In genomic region chr3:144253018-144253417, GRCm38 (mm10) we compare ENCODE assay signal across 25 mouse cellular contexts. TPM values are rescaled to one million over a fixed set of nuclear protein-coding genes. Genes with fewer than 3 reads are reported as not detected.
DNase-seq lines count a peak whose midpoint lies in the region; ATAC-seq lines count a peak whose summit lies in the region.
"Had no signal": no experiment of that assay in that cellular context is flagged by ENCODE, and none has a peak within 500 bp of the region (broad histone marks: within the 10 kb centered on the region; RNA-seq: fewer than 3 reads in every experiment).

No protein-coding gene starts in this region.

- no peaks in the 10 kb centered on the region for H3K27me3 ChIP-seq in forebrain, embryonic 15.5 days
- H3K27me3 ChIP-seq in hindbrain, embryonic 14.5 days (ENCODE audit: control insufficient read depth, insufficient read depth, low read length), result no peaks in the 10 kb centered on the region
- H3K27me3 ChIP-seq in forebrain, embryonic 12.5 days, result peaks cover 3% of the 10 kb centered on the region; the same call in 1 of the 2 replicates
- H3K27me3 ChIP-seq: embryonic facial prominence, embryonic 12.5 days; limb, embryonic 12.5 days; midbrain, embryonic 13.5 days; neural tube, embryonic 13.5 days had no signal

- no peaks in the 10 kb centered on the region for H3K4me1 ChIP-seq in forebrain, embryonic 15.5 days
- no peaks in the 10 kb centered on the region for H3K4me1 ChIP-seq in hindbrain, embryonic 14.5 days (replicated peaks; ENCODE audit: control insufficient read depth, insufficient read depth, low read length)
- H3K4me1 ChIP-seq in forebrain, embryonic 12.5 days, result peaks cover 7% of the 10 kb centered on the region
- H3K4me1 ChIP-seq: embryonic facial prominence, embryonic 12.5 days had no signal

- no peaks in the 10 kb centered on the region for H3K36me3 ChIP-seq in forebrain, embryonic 15.5 days
- no peaks in the 10 kb centered on the region for H3K36me3 ChIP-seq in hindbrain, embryonic 14.5 days (replicated peaks; ENCODE audit: control insufficient read depth, insufficient read depth)
- H3K36me3 ChIP-seq in forebrain, embryonic 12.5 days (replicated peaks), result no peaks in the 10 kb centered on the region
- H3K36me3 ChIP-seq: embryonic facial prominence, embryonic 12.5 days; hindbrain, embryonic 10.5 days; limb, embryonic 12.5 days; midbrain, embryonic 13.5 days; neural tube, embryonic 13.5 days had no signal

- ATAC-seq in CD4-positive, CD25-positive, alpha-beta regulatory T cell, adult 4 months, result peak; percentile 64
- ATAC-seq in common myeloid progenitor, adult 5-6 weeks (replicated peaks; ENCODE audit: low read depth, poor library complexity, severe bottlenecking), result peak; percentile 53
- no peak for ATAC-seq in forebrain, embryonic 15.5 days (replicated peaks)
- no peak for ATAC-seq in hindbrain, embryonic 14.5 days (ENCODE audit: low FRiP score)
- no peak for ATAC-seq in forebrain, embryonic 12.5 days (ENCODE audit: low FRiP score)
- ATAC-seq: hindbrain, postnatal 0 days; intestine, postnatal 0 days; liver, postnatal 0 days; midbrain, embryonic 13.5 days had no signal

- no peak overlapping the region for H3K4me2 ChIP-seq in forebrain, embryonic 15.5 days (replicated peaks)
- no peak overlapping the region for H3K4me2 ChIP-seq in hindbrain, embryonic 14.5 days (replicated peaks)
- H3K4me2 ChIP-seq in forebrain, embryonic 12.5 days, result no peak overlapping the region
- H3K4me2 ChIP-seq: embryonic facial prominence, embryonic 12.5 days; limb, embryonic 12.5 days; liver, embryonic 11.5 days; midbrain, embryonic 13.5 days; neural tube, embryonic 13.5 days had no signal

- H3K9me3 ChIP-seq in forebrain, embryonic 15.5 days, result no peaks in the 10 kb centered on the region
- H3K9me3 ChIP-seq in hindbrain, embryonic 14.5 days (ENCODE audit: control insufficient read depth, low read length), result no peaks in the 10 kb centered on the region
- no peaks in the 10 kb centered on the region for H3K9me3 ChIP-seq in forebrain, embryonic 12.5 days
- H3K9me3 ChIP-seq: embryonic facial prominence, embryonic 12.5 days; hindbrain, embryonic 10.5 days; limb, embryonic 12.5 days; midbrain, embryonic 13.5 days; neural tube, embryonic 13.5 days had no signal

- peak; percentile 18 to 50 for DNase-seq in thymus, adult 18-20 months
- peak; percentile 41 to 62 for DNase-seq in thymus, postnatal 36 days
- no peak for DNase-seq in hindbrain, embryonic 14.5 days (ENCODE audit: low spot score)
- DNase-seq: adrenal gland, postnatal 25 days; B cell, adult 2 months; cerebellum, postnatal 10 days; gastrocnemius, postnatal 36 days; heart, adult 2 months; kidney, postnatal 25 days; liver, postnatal 0 days; lung, postnatal 10 days; right cerebral cortex, adult 18-20 months had no signal

- no peak overlapping the region for H3K9ac ChIP-seq in forebrain, embryonic 15.5 days (replicated peaks)
- no peak overlapping the region for H3K9ac ChIP-seq in hindbrain, embryonic 14.5 days
- no peak overlapping the region for H3K9ac ChIP-seq in forebrain, embryonic 12.5 days
- H3K9ac ChIP-seq: embryonic facial prominence, embryonic 12.5 days; limb, embryonic 12.5 days; liver, postnatal 0 days; midbrain, embryonic 13.5 days; neural tube, embryonic 13.5 days had no signal

- no peak overlapping the region for H3K4me3 ChIP-seq in forebrain, embryonic 15.5 days
- no peak overlapping the region for H3K4me3 ChIP-seq in hindbrain, embryonic 14.5 days (replicated peaks; ENCODE audit: low read length)
- H3K4me3 ChIP-seq in forebrain, embryonic 12.5 days (replicated peaks), result no peak overlapping the region
- H3K4me3 ChIP-seq: embryonic facial prominence, embryonic 12.5 days; heart, adult 2 months; hindbrain, embryonic 10.5 days; layer of hippocampus, adult 2 months; limb, embryonic 12.5 days; midbrain, embryonic 13.5 days; neural tube, embryonic 13.5 days had no signal

- H3K27ac ChIP-seq in forebrain, embryonic 15.5 days (replicated peaks), result no peak overlapping the region
- H3K27ac ChIP-seq in hindbrain, embryonic 14.5 days, result no peak overlapping the region
- no peak overlapping the region for H3K27ac ChIP-seq in forebrain, embryonic 12.5 days
- H3K27ac ChIP-seq: embryonic facial prominence, embryonic 12.5 days; heart, adult 2 months; hindbrain, embryonic 10.5 days; hindbrain, postnatal 0 days; layer of hippocampus, adult 2 months; limb, embryonic 12.5 days; midbrain, embryonic 13.5 days; neural tube, embryonic 13.5 days had no signal

- 74% methylated on average over 6 of the region's 6 CpGs for WGBS in forebrain, embryonic 15.5 days
- WGBS in hindbrain, embryonic 14.5 days, result 81% methylated on average over 6 of the region's 6 CpGs
- 75% methylated on average over 6 of the region's 6 CpGs for WGBS in forebrain, embryonic 12.5 days

RNA-seq across cellular contexts. Expression of gene Lmo4, which starts 48.0 kb away (rescaled TPM):
- 1 to 10 TPM; 9.6 to 9.8 TPM for polyA plus RNA-seq in CD4-positive, CD25-positive, alpha-beta regulatory T cell, adult 4 months (2017; shearing (Covaris generic))
- total RNA-seq in common myeloid progenitor, adult 5-6 weeks (2017), result 31.5 and 38.2 TPM in 2 replicates
- polyA plus RNA-seq in forebrain, embryonic 15.5 days (2015; fragmentation: Nextera tagmentation; extraction: Ambion mirVana), result 133 and 136 TPM in 2 replicates
- 108 and 114 TPM in 2 replicates for polyA plus RNA-seq in hindbrain, embryonic 14.5 days (2014; fragmentation: Nextera tagmentation; extraction: Ambion mirVana)
- 50.7 and 55.2 TPM in 2 replicates for polyA plus RNA-seq in forebrain, embryonic 12.5 days (2016; fragmentation: Nextera tagmentation; extraction: Ambion mirVana)

Comparison
In these comparisons a context has a peak if more than half of its experiments do, and no peak if none do; other contexts are left out.
1. ATAC-seq: peak in CD4-positive, CD25-positive, alpha-beta regulatory T cell, adult 4 months (single experiment) and common myeloid progenitor, adult 5-6 weeks (single experiment); none in forebrain, embryonic 15.5 days (single experiment), hindbrain, embryonic 14.5 days (single experiment) and forebrain, embryonic 12.5 days (single experiment).